Mouse (Mus musculus): Measurements from ENCODE around the gene Trim28.

- TF ChIP-seq CTCF (IDR thresholded peaks at IDR 0.05; ENCODE audit: extremely low read depth, insufficient read length, insufficient replicate concordance, low read depth, low read length) (no peak), POLR2A (IDR thresholded peaks at IDR 0.05; ENCODE audit: low read depth, low read length) (no peak)
Measured at GRCm38 (mm10) chr7:12979776-12980175, 19.1 kb upstream of the Trim28 start.

Data from small intestine, adult 2 months (tissue).